Mouse (Mus musculus) adrenal gland, postnatal 4 days (tissue): ENCODE results near the gene Saa3. TPM values are rescaled to one million over a fixed set of nuclear protein-coding genes. Genes with fewer than 3 reads are reported as not detected.
"Not testable (repeated sequence)": the region's sequence is repeated elsewhere in the genome, so short reads cannot be mapped to it uniquely, and the experiment has no call there.

Source experiments
- DNase-seq, 2 experiments: peaks; one replicate each; pipeline ENCODE4 v3.0.0; 2021 to 2022; ENCODE audit warnings: low spot score in 2 of 2, mixed read lengths in 2 of 2
- long read RNA-seq, 2 experiments: library from polyadenylated mRNA; stranded (forward); transcript quantifications; one replicate each; pipeline ENCODE4 v2.0.0; 2021
- total RNA-seq, 2 experiments: library from RNA; stranded (reverse); gene quantifications; 2 replicates each; pipeline ENCODE4 v1.2.3; 2021

Gene Saa3
- 1 to 10 TPM; 1.1 to 1.2 TPM for total RNA-seq
- long read RNA-seq, experiment 1, result 0 reads
- long read RNA-seq, experiment 2, partial matches to known transcripts, result 0 of 1 reads
- long read RNA-seq, experiment 2, other reads (novel, unspliced or antisense), result 0 of 1 reads

DNA sequence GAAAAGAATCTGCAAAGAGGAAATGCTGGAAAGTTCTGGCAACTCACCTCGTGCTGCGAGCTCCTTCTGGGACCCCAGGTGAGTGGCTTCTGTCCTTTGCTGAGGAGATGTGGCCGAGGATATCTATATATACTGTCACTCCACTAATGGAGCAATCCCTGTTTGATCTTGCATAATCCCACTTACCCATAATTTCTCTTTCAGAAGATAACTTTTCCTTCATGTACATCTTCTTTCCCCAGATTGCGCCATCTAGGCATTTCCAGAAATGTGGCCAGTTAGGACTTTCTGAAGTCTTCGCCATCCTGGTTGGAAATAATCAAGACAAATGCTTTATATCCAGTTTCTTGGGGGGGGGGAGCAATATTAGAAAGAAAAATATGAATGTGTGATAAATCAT, at the start of gene Saa3:
Gene Saa3, minus strand, starts transcription at position 101 of the 400 bp plus-strand sequence.
- DNase-seq, result no peak

DNA sequence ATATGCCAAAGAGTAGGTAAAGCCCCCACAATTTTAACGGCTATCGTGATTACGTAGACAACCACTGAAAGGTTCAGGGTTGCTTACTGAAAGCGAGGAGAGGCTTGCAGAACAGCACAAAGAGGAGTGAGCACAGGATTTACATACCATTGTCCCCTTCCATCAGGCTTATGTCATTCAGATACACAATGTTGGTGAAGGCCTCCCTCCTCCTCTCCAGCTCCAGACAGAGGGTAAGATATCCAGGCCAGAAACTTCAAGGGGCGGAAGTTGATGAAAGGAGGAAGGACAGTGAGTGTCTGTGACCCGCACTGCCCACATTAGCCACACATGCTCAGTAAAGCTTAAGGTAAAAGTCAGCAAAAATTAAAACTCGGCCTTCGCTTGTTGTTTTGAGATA, 49.2 kb upstream of the Saa3 start:
- DNase-seq, result no peak

- DNase-seq, result no peak
Observed at GRCm38 (mm10) chr7:46762601-46763000, 47.1 kb upstream of the Saa3 start.

DNA sequence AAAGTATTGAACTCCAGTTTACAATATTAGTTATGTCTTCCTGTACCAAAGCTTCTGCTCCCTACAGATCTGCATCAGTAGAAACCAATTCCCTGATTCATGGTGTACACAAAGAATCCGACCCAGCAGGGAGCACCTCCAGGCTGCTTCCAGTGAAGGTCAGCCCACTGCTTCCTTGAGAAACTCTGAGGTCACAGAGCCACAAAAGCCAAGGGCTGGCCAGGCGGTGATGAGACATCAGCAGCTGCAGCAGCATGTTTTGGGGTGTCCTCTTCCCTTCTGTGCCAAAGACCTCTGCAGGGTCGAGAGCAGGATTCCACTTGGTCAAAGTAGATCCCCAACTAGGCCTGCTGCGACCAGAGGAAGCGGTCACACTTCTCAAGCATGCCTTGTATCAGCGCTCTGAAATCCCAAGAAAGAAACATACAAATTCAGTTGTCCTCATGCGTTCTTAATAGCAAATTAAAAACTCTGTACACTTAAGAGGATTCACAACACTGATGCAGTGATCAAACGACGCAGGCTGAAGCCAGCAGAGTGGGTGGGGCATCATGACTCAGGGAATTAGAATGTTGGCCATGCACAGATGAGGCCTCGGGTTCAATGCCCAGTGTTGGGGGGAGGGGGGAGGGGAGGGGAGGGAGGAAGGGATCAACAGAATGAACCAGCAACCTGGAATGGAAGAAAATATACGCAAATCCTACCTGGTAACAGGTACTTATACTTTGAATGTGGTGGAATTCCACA, 45.7 kb upstream of the Saa3 start:
- no peak for DNase-seq

- no peak for DNase-seq
Observed at GRCm38 (mm10) chr7:46751490-46751889, 36.0 kb upstream of the Saa3 start, which contains the start of gene Saa2. Gene Saa2 (plus strand): TSS chr7:46751790.

DNA sequence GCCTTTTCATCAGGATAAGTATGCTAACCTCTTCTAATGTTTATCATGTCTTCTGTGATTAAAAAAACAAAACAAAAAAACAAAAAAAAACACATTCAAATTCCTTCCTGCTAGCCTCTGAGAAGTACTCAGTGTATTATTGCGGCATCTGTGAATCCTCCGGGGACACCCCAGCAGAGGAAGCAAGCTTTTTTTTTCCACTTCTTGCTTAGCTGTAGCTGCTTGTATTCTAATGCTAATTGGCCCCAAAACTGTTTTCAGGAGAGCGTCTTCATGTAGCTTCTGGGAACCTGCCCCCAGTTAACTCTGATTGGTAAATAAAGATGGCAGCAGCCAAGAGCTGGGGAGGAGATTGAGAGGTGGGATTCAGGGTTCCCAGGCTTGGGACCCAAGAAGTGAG, 33.0 kb upstream of the Saa3 start:
- no peak for DNase-seq

- DNase-seq, result no peak
Observed at GRCm38 (mm10) chr7:46746381-46746780, 30.9 kb upstream of the Saa3 start.

DNA sequence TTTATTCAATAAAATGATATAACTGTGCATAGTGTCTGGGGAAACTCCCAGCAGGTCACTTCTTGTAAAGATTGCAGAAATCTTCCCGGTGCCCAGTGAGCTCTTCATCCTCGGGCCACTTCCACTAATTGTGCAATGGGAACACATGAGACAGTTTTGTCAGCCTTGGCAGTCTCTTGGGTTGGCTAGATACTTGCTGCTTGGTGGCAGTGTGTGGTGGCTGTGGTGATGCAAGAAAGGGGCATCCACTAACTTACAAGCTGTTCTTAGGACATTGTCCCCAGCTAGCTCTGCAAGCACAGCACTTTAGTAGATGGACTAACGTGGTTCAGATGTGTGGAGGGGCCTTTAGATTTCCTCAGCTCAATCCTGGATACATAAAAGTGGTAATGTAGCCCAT, 30.3 kb upstream of the Saa3 start:
- DNase-seq, result no peak

GRCm38 (mm10) chr7:46742880-46743279, 27.4 kb upstream of the Saa3 start, which contains the start of gene Saa1:
Gene Saa1 (minus strand): TSS chr7:46742980.
- DNase-seq, result not testable (repeated sequence)

GRCm38 (mm10) chr7:46740041-46740440, 24.5 kb upstream of the Saa3 start:
- not testable (repeated sequence) for DNase-seq

GRCm38 (mm10) chr7:46738561-46739460, 23.3 kb upstream of the Saa3 start:
- DNase-seq, result no peak

DNA sequence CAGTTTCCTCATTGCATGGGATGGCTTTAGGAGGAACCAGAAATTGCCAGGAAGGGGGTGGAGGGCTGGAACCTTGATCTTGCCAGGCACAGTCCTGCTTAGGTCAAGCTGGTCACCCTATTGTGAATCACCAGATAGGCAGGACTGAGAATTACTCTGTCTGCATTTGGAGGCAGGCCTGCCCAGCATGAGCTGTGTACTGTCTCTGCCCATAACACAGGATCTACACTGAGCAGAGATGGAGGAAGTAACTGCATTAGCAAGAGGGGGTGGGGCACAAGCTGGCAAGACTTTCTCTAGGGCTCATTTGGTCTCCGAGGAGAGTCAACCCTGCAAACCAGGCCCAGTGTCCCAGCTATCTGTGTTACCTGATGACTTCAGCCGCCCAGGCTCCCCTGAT, 19.5 kb upstream of the Saa3 start:
- DNase-seq, result no peak

DNA sequence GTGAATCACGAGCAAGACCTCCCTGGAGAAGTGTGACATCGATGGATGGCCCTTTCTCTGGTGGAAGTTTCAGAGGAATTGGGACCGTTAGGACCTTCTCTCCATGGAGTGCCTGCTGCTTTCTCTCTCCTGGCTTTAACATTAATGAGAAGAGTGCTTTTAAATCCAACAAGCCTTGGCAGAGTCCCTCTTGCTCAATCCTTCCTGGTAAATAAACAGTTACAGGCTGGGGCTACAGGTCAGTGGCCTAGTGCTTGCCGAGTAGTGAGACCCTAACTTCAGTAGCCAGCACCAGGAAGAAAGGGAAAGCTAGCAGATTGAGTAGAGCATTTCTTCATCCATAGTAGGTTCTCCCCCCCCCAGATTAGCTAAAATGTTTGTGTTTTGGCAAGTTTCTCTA, 17.0 kb upstream of the Saa3 start, which contains the start of gene Saa4:
Gene Saa4, minus strand, starts transcription at position 146 of the 400 bp plus-strand sequence.
- DNase-seq, result no peak

- DNase-seq, result no peak
Observed at GRCm38 (mm10) chr7:46727584-46727983, 12.1 kb upstream of the Saa3 start.

- no peak for DNase-seq
Observed at GRCm38 (mm10) chr7:46724396-46724795, 8.9 kb upstream of the Saa3 start.

DNA sequence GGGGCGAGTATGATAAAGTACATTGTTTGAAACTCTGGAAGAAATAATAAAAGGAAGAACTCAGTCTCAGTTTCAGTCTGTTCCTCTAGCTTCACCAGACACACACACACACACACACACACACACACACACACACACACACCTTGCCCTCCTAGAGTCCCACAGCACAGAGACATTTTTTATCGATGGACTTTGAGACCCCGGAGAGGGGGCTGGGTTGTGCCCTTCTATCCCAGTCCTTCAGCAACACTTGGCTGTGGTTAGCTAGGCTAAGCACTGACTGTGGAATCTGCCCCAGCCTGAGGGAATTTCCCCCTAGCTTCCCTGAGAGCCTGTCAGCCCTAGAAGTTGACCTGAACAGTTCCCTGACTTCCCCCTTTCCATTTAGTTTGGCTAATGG, 8.3 kb upstream of the Saa3 start:
- DNase-seq, result no peak

DNA sequence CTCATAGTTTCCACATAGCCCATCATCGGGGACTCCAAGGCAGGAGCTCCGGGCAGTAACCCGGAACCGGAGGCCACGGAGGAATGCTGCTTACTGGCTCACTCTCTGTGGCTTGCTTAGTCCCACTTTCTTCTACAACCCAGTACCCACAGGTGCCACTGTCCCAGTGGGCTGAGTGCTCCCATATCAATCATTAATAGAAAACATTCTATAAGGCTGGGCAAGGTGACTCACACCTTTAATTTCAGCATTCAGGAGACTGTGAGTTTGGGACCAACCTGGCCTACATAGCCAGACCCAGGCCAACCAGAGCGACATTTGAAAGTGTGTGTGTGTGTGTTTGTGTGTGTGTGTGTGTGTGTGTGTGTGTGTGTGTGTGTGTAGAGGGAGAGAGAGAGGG, 7.9 kb upstream of the Saa3 start:
- DNase-seq, result no peak

GRCm38 (mm10) chr7:46720460-46720859, 5.0 kb upstream of the Saa3 start:
- no peak for DNase-seq

- DNase-seq, result no peak
Observed at GRCm38 (mm10) chr7:46719526-46719925, 4.0 kb upstream of the Saa3 start.

DNA sequence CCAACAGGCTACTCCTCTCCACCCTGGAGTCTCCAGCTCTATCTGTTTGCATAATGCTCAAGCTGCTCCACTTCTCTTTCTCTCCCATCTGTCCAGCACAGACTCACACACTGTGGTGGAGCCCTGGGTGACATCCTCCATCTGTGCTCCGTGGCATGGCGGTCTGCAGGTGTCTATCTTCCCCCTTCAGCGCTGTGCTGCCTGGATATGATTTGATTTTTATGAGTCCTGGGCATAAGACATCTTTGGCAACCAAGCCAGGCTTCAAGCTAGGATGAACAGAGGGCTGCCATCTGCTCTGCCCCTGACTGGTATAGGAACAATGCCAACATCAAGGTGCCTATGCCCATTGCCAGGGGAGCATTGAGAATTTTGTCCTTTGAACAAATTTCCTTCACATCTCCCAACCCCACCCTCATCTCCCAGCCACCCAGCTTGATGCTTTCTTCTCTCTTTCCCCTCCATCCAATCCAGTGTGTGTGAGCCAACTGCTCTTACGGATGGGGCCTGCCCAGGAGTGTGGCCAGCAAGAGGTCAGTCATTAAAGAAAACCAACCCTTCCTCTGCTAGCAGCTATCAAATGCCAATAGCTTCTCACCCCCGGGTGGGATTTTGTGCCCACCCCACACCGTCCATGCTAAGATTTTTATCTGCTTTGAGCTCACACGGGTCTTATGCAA, 3.2 kb upstream of the Saa3 start:
- no peak for DNase-seq

- no peak for DNase-seq
Observed at GRCm38 (mm10) chr7:46716897-46717296, 1.4 kb upstream of the Saa3 start.
